In the genomic region with DNA sequence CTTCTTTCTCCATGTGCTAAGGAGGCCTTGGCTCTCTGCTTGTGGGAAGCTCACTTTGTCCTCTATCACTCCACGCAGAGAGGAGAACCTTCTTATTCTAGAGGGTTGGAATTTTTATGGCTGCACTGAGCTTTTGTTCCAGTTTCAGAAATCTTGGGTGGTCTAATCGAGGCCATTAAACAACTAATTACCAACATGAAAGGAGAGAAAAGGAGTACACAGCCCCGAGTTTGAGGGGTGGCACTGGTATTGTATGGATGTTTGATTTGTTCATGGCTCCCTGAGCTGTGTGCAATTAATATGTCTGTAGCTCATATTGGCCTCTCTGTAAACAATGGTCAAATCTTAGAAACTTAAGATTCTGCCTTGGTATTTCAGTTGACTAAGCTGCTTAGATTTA, we compare ENCODE assay signal across 11 mouse cellular contexts. TPM values are rescaled to one million over a fixed set of nuclear protein-coding genes. Genes with fewer than 3 reads are reported as not detected.
"Had no signal": no experiment of that assay in that cellular context is flagged by ENCODE, and none has a peak within 500 bp of the region (broad histone marks: within the 10 kb centered on the region; RNA-seq: fewer than 3 reads in every experiment).

No protein-coding gene starts in this region.

- DNase-seq: liver, postnatal 0 days; lung, adult 2 months; lung, postnatal 14 days; lung, postnatal 36 days; right cerebral cortex, postnatal 14 days; thymus, adult 2 months; thymus, postnatal 25 days; thymus, postnatal 4 days had no signal

RNA-seq across cellular contexts. Expression of a gene that starts 54.5 kb away (rescaled TPM):
- total RNA-seq: megakaryocyte progenitor cell, adult 5-6 weeks; monocyte, adult 5-6 weeks; neutrophil, adult 5-6 weeks had no signal
